Mouse (Mus musculus): ENCODE measurements around the gene Tbc1d19.

Gene Tbc1d19

DNA sequence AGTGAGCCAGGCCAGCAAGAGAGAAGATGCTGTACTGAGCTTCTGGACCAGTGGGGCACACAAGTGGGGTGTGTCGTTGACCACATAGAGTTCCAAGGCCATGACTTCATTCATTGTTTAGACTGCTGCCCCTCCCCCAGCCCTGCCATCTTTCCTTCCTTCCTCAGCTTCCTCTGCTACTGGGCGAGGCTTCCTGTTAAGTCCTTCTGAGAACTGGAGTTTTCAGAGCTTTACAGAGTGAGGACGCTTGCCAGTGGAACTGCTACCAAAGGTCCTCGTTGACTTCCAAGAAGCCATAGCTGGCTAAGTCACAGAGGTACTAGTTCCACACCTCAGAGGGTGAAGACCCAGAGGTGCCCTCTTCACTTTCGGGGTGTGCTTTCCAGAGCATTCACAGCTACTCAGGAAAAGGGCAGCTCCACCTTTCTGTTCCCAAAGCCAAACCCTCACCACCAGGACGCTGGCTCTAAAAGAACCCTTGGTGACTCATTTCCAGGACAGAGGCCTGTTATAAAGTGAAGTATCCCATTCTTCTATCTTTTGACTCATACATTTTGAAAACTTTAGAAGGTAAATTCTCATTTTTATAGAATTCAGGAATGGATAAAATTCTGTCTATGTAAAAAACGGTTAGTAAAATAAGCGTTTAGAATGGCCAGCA, 139.3 kb downstream of the Tbc1d19 start:
- peak; percentile 62 to 81 for DNase-seq (ENCODE audit: inconsistent age in 2 of 2, low spot score in 1 of 2)

DNA sequence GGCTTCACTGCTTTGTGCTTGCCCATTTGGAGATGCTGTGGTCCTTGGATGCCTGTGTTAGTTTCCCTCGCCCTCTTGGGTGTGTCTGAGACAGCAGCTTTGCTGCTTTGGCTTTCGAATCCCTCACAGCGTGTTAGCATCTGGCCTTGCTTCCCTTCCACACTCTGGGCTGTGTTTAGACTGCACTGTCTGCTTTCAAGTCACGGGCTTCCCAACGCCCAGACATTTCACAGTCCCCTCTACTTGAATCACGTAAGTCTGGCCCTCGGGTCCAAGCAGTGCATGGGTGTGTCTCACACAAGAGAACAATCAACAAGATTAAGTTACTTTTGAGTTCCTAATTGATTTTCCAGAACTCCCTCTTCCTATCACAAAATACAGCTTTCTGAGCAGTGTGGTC, 140.8 kb downstream of the Tbc1d19 start:
- DNase-seq (ENCODE audit: inconsistent age in 2 of 2, low spot score in 1 of 2) = no peak

DNA sequence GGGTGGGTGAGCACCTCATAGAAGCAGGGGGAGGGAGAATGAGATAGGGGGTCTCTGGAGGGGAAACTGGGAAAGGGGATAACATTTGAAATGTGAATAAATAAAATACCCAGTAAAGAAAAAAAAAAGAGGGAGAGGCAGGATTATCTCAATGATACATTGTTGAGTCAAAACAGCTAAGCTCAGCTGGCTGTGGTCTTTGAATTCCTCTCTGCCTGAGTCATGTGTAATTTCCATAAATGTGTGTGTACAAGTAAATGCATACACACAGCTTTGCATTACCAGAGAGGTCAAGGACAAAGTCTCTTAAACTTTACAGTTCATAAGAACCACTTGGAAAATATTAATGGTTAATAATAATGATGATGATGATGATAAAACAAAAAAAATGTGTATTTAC, 143.8 kb downstream of the Tbc1d19 start:
- no peak for DNase-seq (ENCODE audit: inconsistent age in 2 of 2, low spot score in 1 of 2)

All from adrenal gland, adult (tissue).